Mouse (Mus musculus) heart, adult 2 months (tissue): ENCODE measurements at regions not wholly inside any gene's neighbourhood (a gene's known extent, or its start where the extent isn't known, plus 50 kb on each side); places are given as distances from the start of the nearest gene placed in this dataset.

Experiments used
- DNase-seq, 2 experiments: peaks; one replicate each; pipeline ENCODE4 v3.0.0; 2021
- H3K27ac ChIP-seq: fragments of 200-600 bp; 2 replicates; pipeline ENCODE4 v1.8.1; 2022
- H3K27me3 ChIP-seq: fragments of 200-500 bp; 2 replicates; pipeline ENCODE4 v1.6.1; 2012; ENCODE audit warnings: mild to moderate bottlenecking, low read length, inconsistent platforms, mixed read lengths; ENCODE audit not compliant: control insufficient read depth, insufficient read depth
- H3K36me3 ChIP-seq: fragments of 200-500 bp; 2 replicates; pipeline ENCODE4 v1.6.1; 2012; ENCODE audit warnings: low read length, inconsistent platforms; ENCODE audit not compliant: control insufficient read depth, insufficient read depth
- H3K4me1 ChIP-seq: fragments of 200-500 bp; 2 replicates; pipeline ENCODE4 v1.6.1; 2011; ENCODE audit warnings: low read length; ENCODE audit not compliant: control insufficient read depth, insufficient read depth
- H3K4me3 ChIP-seq: fragments of 200-600 bp; 2 replicates; pipeline ENCODE4 v1.8.1; 2022
- H3K79me2 ChIP-seq: fragments of 200-500 bp; replicated peaks from 2 replicates; pipeline ENCODE4 v1.6.1; 2012; ENCODE audit warnings: mild to moderate bottlenecking, inconsistent platforms, low read length, moderate library complexity, mixed read lengths; ENCODE audit not compliant: control insufficient read depth, insufficient read depth
- H3K9ac ChIP-seq: fragments of 200-500 bp; 2 replicates; pipeline ENCODE4 v1.6.1; 2012; ENCODE audit warnings: low read depth, mild to moderate bottlenecking, control low read depth, inconsistent platforms, low read length, mixed read lengths
- CTCF ChIP-seq: fragments of 200-600 bp; IDR thresholded peaks from 2 replicates; pipeline ENCODE4 v1.8.1; 2022; ENCODE audit warnings: antibody characterized with exemption, mild to moderate bottlenecking, moderate library complexity
- EP300 ChIP-seq: fragments of 200-500 bp; IDR thresholded peaks from 2 replicates; pipeline ENCODE4 v1.6.1; 2011; ENCODE audit warnings: low read depth, low read length, control low read depth; ENCODE audit not compliant: insufficient read depth
- POLR2A ChIP-seq: fragments of 200-500 bp; IDR thresholded peaks from 2 replicates; pipeline ENCODE4 v1.6.1; 2011; ENCODE audit warnings: mild to moderate bottlenecking, low read depth, low read length, control low read depth; ENCODE audit not compliant: insufficient read depth
- WGBS: fragments of 180-500 bp; shearing (Covaris S2); methylation state at CpG from one replicate; pipeline ENCODE4 v1.1.7; 2018; 5-methylcytosine and 5-hydroxymethylcytosine counted together
- intact Hi-C: fragments of 180-260 bp; cut with DNase I; formaldehyde crosslinking; loops from one replicate; pipeline ENCODE4 v1.15.1; 2025

GRCm38 (mm10) chr15:67303804-67304203 lies 803.1 kb upstream of the Lrrc6 start:
- no peak for DNase-seq
- no peak for TF ChIP-seq POLR2A
- no peak for TF ChIP-seq EP300
- TF ChIP-seq CTCF: no peak
- intact Hi-C loops: loop anchor here (5.0 kb wide), 1 partner anchor 192 kb away; no protein-coding TSS in a partner anchor

GRCm38 (mm10) chr15:67301871-67302363 lies 801.2 kb upstream of the Lrrc6 start:
- H3K4me3 ChIP-seq: no peak overlapping the region
- intact Hi-C loops: loop anchor here (5.0 kb wide), 1 partner anchor 190 kb away; no protein-coding TSS in a partner anchor
- no peaks in the 10 kb centered on the region for H3K27me3 ChIP-seq
- 20% methylated on average over 6 of the region's 6 CpGs for WGBS
- no peak overlapping the region for H3K27ac ChIP-seq
- H3K79me2 ChIP-seq: no peaks in the 10 kb centered on the region
- H3K9ac ChIP-seq: no peak overlapping the region
- TF ChIP-seq POLR2A (no peak), EP300 (0 out of 2 replicates have a peak, but pooled peaks have one; percentile 15), CTCF (no peak)
- no peaks in the 10 kb centered on the region for H3K36me3 ChIP-seq
- DNase-seq: peak; percentile 66 to 78
- peaks cover 5% of the 10 kb centered on the region for H3K4me1 ChIP-seq

More at GRCm38 (mm10) chr15:67303804-67304203, 803.1 kb upstream of the Lrrc6 start:
- no peaks in the 10 kb centered on the region for H3K79me2 ChIP-seq
- H3K36me3 ChIP-seq: no peaks in the 10 kb centered on the region
- H3K4me3 ChIP-seq: no peak overlapping the region
- H3K4me1 ChIP-seq: peaks cover 5% of the 10 kb centered on the region
- no peaks in the 10 kb centered on the region for H3K27me3 ChIP-seq
- H3K27ac ChIP-seq: no peak overlapping the region
- 69% methylated on average over 1 of the region's 1 CpGs for WGBS
- H3K9ac ChIP-seq: no peak overlapping the region

GRCm38 (mm10) chr15:67301024-67301423 lies 800.3 kb upstream of the Lrrc6 start:
- DNase-seq: no peak
- WGBS: 59% methylated on average over 4 of the region's 4 CpGs
- intact Hi-C loops: loop anchor here (5.0 kb wide), 1 partner anchor 189 kb away; no protein-coding TSS in a partner anchor
- H3K9ac ChIP-seq: no peak overlapping the region
- no peak overlapping the region for H3K4me3 ChIP-seq
- no peaks in the 10 kb centered on the region for H3K79me2 ChIP-seq
- peaks cover 5% of the 10 kb centered on the region for H3K4me1 ChIP-seq
- no peak overlapping the region for H3K27ac ChIP-seq
- H3K36me3 ChIP-seq: no peaks in the 10 kb centered on the region
- TF ChIP-seq EP300 (no peak), CTCF (no peak), POLR2A (no peak)
- H3K27me3 ChIP-seq: no peaks in the 10 kb centered on the region

GRCm38 (mm10) chr15:67294797-67295196 lies 794.1 kb upstream of the Lrrc6 start:
- TF ChIP-seq CTCF (no peak), POLR2A (no peak), EP300 (no peak)
- no peaks in the 10 kb centered on the region for H3K79me2 ChIP-seq
- no peaks in the 10 kb centered on the region for H3K4me1 ChIP-seq
- H3K36me3 ChIP-seq: no peaks in the 10 kb centered on the region
- no peak overlapping the region for H3K27ac ChIP-seq
- no peak for DNase-seq
- intact Hi-C loops: no loop called here
- H3K9ac ChIP-seq: no peak overlapping the region
- H3K4me3 ChIP-seq: no peak overlapping the region
- WGBS: 95% methylated on average over 1 of the region's 1 CpGs
- H3K27me3 ChIP-seq: no peaks in the 10 kb centered on the region

- H3K27ac ChIP-seq: no peak overlapping the region
- H3K36me3 ChIP-seq: no peaks in the 10 kb centered on the region
Measured at GRCm38 (mm10) chr15:67289749-67290148, 789.0 kb upstream of the Lrrc6 start.

GRCm38 (mm10) chr15:67284941-67285340 lies 784.2 kb upstream of the Lrrc6 start:
- intact Hi-C loops: no loop called here
- Histone ChIP-seq H3K4me3 (no peak overlapping the region), H3K27ac (no peak overlapping the region), H3K36me3 (no peaks in the 10 kb centered on the region), H3K4me1 (no peaks in the 10 kb centered on the region), H3K9ac (no peak overlapping the region), H3K27me3 (no peaks in the 10 kb centered on the region), H3K79me2 (no peaks in the 10 kb centered on the region)
- DNase-seq: no peak
- TF ChIP-seq CTCF (no peak), POLR2A (no peak), EP300 (no peak)
- WGBS: 75% methylated on average over 4 of the region's 4 CpGs

More at GRCm38 (mm10) chr15:67289749-67290148, 789.0 kb upstream of the Lrrc6 start:
- DNase-seq: peak in 1 of 2 experiments; percentile 28
- intact Hi-C loops: no loop called here
- H3K9ac ChIP-seq: no peak overlapping the region
- no peaks in the 10 kb centered on the region for H3K79me2 ChIP-seq
- H3K27me3 ChIP-seq: no peaks in the 10 kb centered on the region
- no peaks in the 10 kb centered on the region for H3K4me1 ChIP-seq
- 40% methylated on average over 4 of the region's 4 CpGs for WGBS
- no peak overlapping the region for H3K4me3 ChIP-seq
- TF ChIP-seq POLR2A (no peak), CTCF (no peak), EP300 (no peak)
